Mouse (Mus musculus): Measurements from ENCODE around the gene Gm16223.

DNA sequence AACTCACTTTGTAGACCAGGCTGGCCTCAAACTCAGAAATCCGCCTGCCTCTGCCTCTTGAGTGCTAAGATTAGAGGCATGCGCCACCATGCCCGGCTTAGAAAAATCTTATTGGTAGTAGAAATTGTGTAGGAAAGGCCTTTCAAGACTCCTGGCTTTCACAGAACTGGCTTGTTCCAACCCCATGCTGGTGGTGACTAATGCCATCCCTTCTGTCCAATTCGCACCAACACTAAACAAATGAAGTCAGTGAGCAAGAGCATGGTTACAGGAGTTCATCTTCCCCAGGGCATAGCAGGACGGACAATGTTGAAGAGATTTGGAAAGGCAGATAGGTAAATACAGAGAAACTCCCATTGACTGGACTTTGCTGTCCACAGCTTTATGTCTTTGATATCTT lies 12.6 kb upstream of the Gm16223 start:
- TF ChIP-seq POLR2A (IDR thresholded peaks at IDR 0.05; ENCODE audit: control insufficient read depth in 1 of 2, insufficient read depth in 1 of 2, low read depth in 1 of 2, low read length in 2 of 2, poor library complexity in 1 of 2) (no peak), ZNF384 (IDR thresholded peaks at IDR 0.05; ENCODE audit: low read depth, low read length) (no peak), POLR2AphosphoS5 (IDR thresholded peaks at IDR 0.05; ENCODE audit: borderline replicate concordance, low read depth, low read length) (no peak), CTCF (IDR thresholded peaks at IDR 0.05 in 2 of 3, conservative IDR thresholded peaks at IDR 0.05 in 1 of 3; ENCODE audit: control insufficient read depth in 1 of 3, insufficient read depth in 1 of 3, low read depth in 2 of 3, low read length in 3 of 3, poor library complexity in 1 of 3, severe bottlenecking in 1 of 3) (no peak), EP300 (IDR thresholded peaks at IDR 0.05; ENCODE audit: low read depth in 1 of 2, low read length in 2 of 2) (no peak)

Data from MEL (cell line).